Mouse (Mus musculus) heart, postnatal 0 days (tissue): ENCODE results near the gene Rmi2.

Experiments
- CTCF ChIP-seq: IDR thresholded peaks from 2 replicates; pipeline ENCODE4 v1.5.1; 2016; ENCODE audit warnings: antibody characterized with exemption, control low read depth, low read depth
- EP300 ChIP-seq: IDR thresholded peaks from 2 replicates; pipeline ENCODE4 v1.6.1; 2016; ENCODE audit warnings: antibody characterized with exemption, low read depth

- TF ChIP-seq CTCF (no peak), EP300 (no peak)
These were observed 9.0 kb upstream of the Rmi2 start for GRCm38 (mm10) chr16:10825840-10826239.
